Mouse (Mus musculus): ENCODE measurements at regions not wholly inside any gene's neighbourhood (a gene's known extent, or its start where the extent isn't known, plus 50 kb on each side); places are given as distances from the start of the nearest gene placed in this dataset.
"Not testable (repeated sequence)": the region's sequence is repeated elsewhere in the genome, so short reads cannot be mapped to it uniquely, and the experiment has no call there.

DNA sequence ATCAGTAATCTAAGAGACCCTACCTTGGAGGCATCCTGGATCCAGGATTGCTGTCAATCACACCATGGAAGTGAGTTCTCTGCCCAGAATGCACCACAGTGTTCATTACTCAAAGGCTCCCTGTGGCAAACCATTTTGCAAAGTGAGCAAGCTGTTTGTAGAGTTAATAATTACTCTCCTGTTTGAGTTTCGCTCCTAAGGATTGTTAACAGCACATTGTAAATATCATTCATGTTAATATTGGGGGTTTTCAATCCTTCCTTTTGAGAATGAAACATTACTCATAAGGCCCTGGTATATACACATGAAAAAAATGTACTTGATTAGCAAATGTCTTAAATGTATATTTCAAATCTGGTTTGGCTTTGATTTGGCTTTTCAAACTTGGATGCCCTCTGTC, 58.1 kb upstream of the Clstn2 start:
- no peak for DNase-seq

DNA sequence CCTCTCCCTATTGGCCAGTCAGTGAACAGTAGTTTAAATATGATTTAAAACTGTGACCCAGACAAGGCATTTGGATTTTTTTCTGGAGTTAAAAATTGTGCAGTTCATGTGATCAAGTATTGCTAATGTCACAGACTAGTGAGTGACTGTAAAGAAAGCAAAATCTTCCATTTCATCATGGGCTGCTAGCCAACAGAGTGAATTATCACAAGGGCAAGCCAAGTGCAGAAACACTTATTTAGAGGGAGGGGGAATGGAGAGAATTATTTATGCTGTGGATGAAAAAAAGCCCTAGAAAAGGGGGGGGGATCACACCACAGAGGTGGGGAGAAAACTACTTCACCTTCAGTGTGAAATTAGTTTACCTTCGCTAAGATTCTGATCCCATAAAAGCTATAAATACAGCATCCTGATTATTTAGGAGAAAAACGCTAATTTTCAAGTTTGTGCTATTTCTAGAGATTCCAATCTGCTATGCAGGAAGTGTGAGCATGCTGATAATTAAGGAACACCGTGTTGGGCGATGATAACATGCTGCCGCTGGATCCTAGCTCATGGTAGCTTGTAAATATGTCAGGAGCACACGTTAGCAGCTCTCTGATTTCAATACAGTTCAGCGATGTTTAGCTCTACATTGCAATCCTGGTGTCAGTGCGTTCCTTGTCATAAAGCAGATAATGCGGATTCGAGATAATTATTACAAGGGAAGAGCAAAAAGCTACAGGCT, 62.2 kb upstream of the Clstn2 start:
- DNase-seq = no peak

DNA sequence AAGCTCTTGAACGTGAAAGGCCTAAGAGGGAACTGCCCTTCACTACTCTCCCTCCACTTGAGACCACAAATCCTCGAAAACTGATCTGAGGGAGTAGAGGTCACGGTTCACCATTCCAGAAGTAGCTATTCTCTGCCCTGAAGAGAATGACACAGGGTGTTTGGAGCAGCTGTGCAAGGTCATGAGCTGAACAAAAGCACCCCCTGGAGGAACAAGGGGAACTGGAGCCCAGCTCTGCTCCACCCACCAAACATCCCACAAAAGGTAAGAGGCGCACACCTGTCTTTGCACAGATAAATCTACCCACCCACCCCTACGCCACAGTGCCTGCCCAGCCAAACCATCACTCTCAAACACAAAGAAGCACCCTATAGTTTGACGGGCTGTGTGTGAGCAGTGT, 90.4 kb upstream of the Clstn2 start:
- no peak for DNase-seq

DNA sequence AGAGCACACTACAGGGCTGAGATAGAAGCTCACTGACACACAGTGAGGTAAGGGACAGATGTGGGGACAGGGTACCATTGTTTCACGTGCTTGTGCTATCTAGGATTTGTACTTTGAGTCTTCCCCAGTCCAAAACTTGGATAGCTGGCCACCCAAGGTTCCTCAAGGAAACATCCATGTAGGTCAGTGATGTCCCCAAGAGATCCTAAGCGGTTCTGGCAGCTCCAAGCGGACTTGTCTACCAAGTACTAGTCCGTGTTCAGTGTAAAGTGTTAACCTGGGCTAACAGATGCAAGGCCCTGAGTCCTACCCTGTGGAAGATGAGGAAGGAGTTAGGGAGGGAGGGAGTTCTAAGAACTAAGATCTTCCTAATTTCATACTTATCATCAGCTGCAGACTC, 96.6 kb upstream of the Clstn2 start:
- no peak for DNase-seq

DNA sequence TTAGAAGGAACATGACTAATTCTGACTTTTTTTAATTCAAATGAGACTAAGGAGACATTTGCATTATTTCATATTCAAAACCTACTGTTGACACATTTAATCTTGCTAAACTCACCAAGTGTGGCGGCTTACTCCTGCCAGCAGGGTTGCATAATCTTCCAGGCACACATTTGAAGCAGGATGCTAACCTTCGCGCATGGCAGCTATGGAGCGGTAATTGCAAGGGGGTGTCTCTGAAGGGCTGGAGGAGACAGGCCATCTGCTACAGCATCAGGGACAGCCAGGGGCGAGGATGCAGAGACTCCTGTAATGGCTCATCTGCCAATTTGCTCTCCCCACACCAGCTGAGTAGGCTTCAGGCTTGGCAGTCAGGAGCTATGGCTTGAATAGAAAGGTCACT, 97.9 kb upstream of the Clstn2 start:
- peak; percentile 76 to 81 for DNase-seq

DNA sequence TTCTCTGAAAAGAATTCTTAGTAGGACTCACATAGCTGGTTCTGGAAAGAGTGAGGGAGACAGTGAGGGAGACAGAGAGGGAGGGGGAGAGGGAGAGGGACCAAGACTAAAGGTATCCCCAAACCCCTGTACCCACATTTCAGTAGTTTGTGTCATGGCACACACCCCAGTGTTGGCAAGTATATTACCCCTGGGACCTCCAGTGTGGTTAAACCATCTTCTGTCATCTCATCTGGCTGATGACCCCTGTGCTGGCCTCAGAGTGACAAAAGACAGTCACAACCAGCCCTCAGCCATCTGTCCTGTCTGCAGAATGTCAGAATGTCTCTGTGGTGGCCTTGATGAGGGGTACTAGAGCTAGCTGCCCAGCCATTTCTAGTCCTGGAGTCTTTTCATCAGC, 107.6 kb upstream of the Clstn2 start:
- DNase-seq = no peak

DNA sequence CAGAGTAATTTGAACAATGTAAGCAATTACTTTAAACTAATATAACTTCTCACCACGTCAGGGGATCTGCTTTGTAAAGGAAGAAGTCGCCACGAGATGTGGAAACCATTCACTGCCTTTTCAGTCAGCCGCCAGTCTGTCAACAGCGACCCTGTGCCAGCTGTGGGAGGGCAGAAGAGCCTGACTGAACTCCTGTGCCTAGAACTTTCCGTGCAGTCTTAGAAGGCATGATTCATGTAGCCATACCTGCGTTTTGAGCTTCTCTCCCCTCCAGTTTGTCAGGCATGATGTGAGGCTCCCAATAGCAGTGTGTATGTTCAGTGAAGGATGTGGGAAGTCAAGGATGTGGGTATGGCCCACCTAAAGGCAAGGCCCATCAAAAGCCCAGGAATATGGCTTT, 109.1 kb upstream of the Clstn2 start:
- no peak for DNase-seq

DNA sequence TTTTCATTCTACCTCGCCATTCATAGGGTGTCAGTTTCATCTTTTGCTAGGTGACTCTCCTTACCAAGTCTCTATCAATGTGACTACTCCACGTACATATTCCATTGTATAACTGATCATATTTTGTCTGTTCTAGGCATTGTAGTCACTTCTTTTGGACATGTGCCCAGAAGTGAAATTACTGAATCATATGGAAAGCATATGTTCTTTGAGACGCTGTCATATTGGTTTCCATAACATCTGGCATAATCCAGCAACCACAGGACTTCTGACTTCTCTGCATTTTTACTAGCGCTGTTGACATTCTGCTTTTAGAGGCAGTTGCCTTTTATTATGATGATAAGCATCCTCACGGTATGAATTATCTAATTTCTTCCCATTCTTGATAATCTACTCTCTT, 113.9 kb upstream of the Clstn2 start:
- no peak for DNase-seq

DNA sequence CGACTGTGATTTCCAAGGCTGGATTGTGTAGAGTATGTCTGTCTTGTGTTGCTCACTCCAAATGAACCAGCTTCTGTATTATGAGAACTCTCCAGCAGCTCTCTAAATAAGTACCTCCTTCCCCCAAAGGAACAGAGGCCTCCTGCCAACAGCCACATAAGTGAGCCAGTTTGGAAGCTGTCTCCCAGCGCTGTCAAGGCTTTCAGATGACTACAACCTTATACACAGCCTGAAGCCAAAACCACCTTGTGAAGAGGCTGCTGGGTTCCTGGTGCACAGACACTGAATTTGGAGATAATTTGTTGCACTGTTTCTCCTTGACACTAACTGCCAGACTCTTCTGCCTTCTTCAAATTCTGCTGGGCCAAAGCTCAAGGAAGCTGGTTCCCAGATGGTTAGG, 125.4 kb upstream of the Clstn2 start:
- DNase-seq = peak in 1 of 2 experiments; percentile 20

DNA sequence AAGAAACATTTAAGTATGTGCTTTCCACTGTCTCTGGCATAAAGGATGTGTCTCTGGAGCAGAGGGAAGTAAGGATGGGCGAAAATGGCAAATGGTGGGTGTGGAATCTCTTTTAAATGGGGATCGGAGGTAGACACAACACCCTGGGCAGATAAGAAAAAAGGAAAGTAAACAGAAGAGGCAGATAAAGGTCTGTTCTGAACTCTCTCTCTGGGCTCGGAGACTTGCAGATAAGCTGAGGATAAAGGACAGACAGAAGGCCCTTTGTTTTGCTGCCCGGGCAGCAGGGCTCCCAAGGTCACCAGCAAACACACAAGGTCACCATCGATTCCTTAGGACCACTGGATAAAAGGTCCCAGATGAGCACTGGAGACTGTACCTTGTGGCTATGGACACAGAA, 122.7 kb upstream of the Nmnat3 start:
- DNase-seq = no peak

DNA sequence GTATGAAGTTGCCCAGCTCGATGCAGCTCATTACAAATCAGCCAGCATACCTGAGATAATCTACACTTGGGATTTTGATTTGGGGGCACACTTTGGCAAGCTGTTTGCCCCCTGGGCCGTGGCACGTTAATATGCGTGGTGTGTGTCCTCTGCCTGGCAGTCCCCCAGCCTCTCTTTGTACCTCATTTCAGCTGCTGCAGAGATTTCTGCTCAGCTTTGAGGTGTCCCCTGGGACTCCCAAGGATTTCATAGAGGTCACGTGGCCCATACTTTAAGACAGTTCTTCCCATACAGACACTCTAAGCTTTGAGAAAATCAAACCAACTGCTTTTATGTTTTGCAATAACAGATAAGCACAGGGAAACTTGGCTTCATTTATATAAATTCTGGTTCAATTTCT, 113.2 kb upstream of the Nmnat3 start:
- DNase-seq = no peak

DNA sequence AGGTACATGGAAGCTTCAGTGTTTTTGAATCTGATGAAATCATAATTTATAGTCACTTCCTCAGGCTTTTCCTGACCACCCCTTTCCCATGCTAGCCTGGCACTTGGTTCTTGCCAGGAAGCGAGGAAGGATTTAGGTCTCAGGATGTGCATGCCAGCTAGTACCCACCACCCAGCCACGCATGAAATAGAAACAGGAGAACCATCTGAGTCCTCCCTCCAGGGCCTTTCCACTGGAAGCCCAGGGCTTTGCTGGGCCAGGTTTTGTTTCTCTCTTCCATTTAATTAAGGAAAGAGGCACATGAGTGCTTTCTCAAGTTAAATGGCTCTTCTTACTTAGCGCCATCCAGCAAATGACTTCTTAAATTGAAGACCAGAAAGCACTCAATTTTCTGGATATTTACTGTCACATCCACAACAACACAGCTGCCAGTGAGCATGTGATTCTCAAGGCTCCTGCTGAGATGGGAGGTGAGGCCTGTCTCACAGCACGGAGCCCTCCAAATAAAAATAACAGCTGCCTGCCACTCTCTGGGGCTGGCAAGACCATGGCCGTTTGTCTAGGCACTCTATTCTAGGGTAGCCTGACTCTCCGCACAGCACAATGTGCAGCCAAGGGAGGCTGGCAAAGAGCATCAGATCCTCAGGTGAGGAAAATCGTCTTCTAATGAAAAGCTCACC, 110.4 kb upstream of the Nmnat3 start:
- no peak for DNase-seq

DNA sequence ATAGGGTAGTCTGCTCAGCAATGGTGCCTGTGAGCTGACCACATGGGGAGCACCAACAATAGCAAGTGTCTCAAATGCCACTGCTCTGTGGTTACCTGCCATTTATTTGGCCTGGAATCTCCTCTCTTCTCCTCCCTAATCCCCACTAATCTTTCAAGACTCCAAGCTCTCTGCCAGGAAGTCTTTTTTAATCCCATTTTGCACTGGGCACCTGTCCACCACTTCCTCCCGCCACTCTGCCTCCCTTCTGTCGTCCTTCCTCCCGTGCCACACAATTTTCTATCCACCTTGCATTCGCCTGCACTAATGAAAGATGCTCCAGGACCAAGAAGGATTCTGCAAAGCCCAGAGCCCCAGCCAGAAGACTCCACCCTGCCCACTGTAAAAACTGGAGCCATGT, 106.5 kb upstream of the Nmnat3 start:
- no peak for DNase-seq

DNA sequence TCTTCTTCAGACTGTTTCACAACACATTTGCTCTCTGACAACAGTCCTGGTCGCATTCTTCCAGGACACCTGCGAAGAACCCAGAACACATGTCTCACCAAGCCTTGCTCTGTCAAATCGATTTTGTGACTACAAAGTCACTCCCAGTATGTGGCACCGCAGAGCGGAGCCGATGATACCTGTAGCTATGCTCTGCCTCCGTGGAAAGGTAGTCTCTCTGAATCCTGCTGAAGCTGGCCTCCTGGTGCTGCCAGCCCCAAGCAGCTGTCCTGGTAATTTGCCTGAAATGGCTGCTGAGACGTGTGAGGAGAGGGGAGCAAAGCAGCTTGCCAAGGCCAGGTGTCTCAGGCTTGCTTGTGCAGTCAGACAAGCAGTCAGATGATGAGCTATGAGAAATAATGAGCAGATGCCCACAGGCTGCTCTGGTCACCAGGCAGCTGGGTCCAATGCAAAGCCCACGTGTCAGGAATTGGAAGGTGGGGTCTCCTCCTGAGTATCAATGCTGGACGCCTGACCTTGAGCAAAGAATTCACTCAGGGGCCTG, 100.4 kb upstream of the Nmnat3 start:
- no peak for DNase-seq

DNA sequence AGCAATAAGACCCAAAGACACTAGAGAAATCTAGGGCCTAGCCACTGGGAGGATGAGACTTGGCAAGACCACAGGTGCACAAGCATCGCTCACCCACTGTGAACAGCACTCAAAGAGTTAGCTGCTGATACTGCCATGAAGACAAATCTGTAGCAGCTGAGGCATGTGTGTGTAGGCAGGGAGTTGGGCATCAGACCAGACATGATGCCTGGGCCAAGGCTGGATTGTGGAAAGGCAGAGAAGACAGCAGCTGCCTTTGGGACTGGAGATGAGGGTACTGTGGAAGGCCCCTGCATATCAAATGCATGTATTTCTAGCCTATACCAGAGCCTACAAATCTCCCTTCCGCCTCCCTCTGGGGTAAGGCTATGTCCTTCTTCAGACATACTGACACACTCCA, 92.9 kb upstream of the Nmnat3 start:
- DNase-seq = peak; percentile 67 to 78

DNA sequence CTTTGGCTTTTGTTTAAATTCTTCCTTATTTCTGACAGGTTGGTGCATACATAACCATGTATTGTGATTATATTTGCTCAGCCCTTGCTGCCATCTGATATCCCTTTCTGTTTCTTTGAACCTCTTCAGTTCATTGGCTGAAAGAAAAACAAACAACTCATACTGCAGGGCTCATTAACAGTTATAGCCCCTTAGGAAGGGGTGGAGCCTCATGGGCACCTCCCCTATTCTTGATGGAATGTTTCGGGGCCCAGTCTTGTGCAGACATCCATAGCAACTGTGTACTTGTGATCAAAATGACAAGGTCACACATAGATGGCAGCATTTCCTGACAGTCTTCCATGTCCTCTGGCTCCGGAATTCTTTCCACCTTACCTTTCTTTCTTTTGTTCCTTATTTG, 68.4 kb upstream of the Nmnat3 start:
- DNase-seq = no peak

DNA sequence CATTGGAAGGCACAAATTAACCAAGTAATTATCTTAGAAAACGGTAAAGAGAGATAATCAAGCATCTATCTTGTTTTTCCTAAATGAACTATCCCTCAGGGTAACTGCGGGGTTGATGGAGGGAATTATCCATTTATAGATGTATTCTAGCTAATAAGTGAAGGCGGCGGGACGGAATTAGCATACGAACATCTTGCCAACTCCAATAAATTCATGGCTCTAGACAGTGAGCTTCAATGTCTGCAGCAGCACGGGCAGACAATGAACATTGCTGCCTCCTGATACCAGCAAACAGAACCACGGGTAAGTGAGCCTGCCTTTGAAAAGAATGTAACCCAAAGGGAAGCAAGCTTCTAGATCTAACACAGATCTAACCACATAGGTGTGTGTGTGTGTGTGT, 66.9 kb upstream of the Nmnat3 start:
- no peak for DNase-seq

DNA sequence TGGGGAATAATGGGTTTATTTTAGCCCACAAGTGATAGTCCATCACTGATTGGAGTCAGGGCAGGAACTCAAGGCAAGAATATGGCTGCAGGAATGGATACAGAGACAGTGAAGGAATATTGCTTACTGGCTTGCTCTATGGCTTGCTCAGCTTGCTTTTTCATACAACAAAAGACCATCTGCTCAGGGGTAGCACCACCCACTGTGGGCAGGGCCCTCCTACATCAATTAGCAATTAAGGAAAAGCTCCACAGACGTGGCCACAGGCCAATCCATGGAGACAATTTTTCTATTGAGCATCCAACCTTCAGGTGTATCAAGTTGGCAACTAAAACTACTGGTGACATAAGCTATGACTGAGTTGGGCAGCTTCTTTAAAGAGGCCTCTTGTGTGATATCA, 65.5 kb upstream of the Nmnat3 start:
- no peak for DNase-seq

DNA sequence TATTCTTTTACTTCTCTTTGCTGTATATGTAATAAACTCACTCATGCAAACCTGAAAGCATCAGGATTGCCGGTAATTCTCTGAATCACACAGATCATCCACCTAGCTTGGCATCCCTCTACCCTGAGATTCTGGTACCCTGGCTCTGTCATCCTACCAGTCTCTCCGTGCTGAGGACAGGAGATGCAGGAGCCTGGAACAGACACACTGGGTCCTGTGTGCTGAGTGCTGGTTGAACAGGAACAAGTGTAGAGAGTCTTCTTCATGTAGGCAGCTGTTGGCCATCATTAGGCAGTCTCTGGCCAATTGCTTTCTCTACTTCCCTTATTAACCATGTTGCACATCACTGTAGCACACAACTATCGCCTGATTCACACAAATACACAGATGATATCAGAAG, 59.0 kb upstream of the Nmnat3 start:
- no peak for DNase-seq

DNA sequence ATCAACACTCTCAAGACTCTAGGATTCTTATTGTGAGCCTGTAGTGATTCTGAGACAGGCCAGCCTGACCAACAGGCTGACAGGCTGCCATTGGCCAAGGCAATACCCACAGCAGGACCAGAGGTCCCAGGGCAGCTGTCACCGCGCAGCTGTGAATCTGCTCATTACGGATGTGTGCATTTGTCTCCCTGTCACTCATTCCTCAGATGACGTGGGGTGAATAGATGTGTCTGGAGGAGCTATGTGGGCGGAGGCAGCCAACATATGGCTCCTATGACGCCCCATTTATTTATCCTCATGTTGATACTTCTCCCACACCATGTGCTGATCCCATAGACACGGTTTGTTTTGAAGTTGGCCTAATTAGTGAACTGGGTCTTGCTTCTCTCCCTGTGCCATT, 58.3 kb upstream of the Nmnat3 start:
- no peak for DNase-seq

DNA sequence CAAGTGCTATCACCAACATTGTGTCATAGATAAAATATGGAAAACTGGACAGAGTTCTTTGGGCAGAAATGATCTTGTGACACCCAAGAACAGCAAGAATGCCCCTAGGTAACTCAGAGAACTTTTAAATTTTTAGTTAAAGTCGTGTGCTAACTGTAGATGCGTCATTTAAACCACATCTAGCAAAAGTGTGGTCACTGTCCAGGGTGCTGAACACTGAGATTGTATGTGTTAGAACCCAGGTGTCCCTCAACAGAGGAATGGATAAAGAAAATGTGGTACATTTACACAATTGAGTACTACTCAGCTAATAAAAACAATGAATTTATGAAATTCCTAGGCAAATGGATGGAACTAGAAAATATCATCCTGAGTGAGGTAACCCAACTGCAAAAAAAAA, 52.5 kb upstream of the Nmnat3 start:
- DNase-seq = not testable (repeated sequence)

Measured in layer of hippocampus, postnatal 36 days (tissue).